Mouse (Mus musculus) forelimb bud, embryonic 11.5 days (tissue): Measurements from ENCODE around the gene Sh3glb1.
A peak's percentile ranks its signal among the peaks of the same experiment; 100 is the strongest.

Experiments
- DNase-seq: peaks from one replicate; pipeline ENCODE4 v3.0.0-alpha.2; 2012; ENCODE audit warnings: low read depth, low spot score

Gene Sh3glb1

GRCm38 (mm10) chr3:144669944-144670874 is 49.9 kb downstream of the Sh3glb1 start:
- DNase-seq = no peak

GRCm38 (mm10) chr3:144669457-144669864 is 50.7 kb downstream of the Sh3glb1 start:
- DNase-seq = no peak

- no peak for DNase-seq
Observed at GRCm38 (mm10) chr3:144668949-144669348, 51.2 kb downstream of the Sh3glb1 start.

- no peak for DNase-seq
Observed at GRCm38 (mm10) chr3:144668039-144668438, 52.1 kb downstream of the Sh3glb1 start.

- peak; percentile 40 for DNase-seq
Observed at GRCm38 (mm10) chr3:144664363-144665299, 55.5 kb downstream of the Sh3glb1 start.

- DNase-seq = no peak
Observed at GRCm38 (mm10) chr3:144663415-144664093, 56.6 kb downstream of the Sh3glb1 start.

- no peak for DNase-seq
Observed at GRCm38 (mm10) chr3:144662215-144662852, 57.8 kb downstream of the Sh3glb1 start.

GRCm38 (mm10) chr3:144661439-144661838 is 58.7 kb downstream of the Sh3glb1 start:
- no peak for DNase-seq

GRCm38 (mm10) chr3:144644202-144644601 is 75.9 kb downstream of the Sh3glb1 start:
- DNase-seq = no peak

- peak; percentile 57 for DNase-seq
Observed at GRCm38 (mm10) chr3:144643301-144643871, 76.7 kb downstream of the Sh3glb1 start.

GRCm38 (mm10) chr3:144642141-144642540 is 78.0 kb downstream of the Sh3glb1 start:
- DNase-seq = no peak

GRCm38 (mm10) chr3:144640033-144640432 is 80.1 kb downstream of the Sh3glb1 start:
- no peak for DNase-seq

- no peak for DNase-seq
Observed at GRCm38 (mm10) chr3:144639387-144639786, 80.7 kb downstream of the Sh3glb1 start.

GRCm38 (mm10) chr3:144638110-144638509 is 82.0 kb downstream of the Sh3glb1 start:
- no peak for DNase-seq

GRCm38 (mm10) chr3:144635236-144635635 is 84.9 kb downstream of the Sh3glb1 start:
- DNase-seq = no peak
